Mouse (Mus musculus) thymus, adult 18-20 months (tissue): ENCODE data around the gene Flnc.

Experiments
- DNase-seq, 2 experiments: peaks; one replicate each; pipeline ENCODE4 v3.0.0; 2022; ENCODE audit warnings: mixed read lengths in 2 of 2

Gene Flnc

DNA sequence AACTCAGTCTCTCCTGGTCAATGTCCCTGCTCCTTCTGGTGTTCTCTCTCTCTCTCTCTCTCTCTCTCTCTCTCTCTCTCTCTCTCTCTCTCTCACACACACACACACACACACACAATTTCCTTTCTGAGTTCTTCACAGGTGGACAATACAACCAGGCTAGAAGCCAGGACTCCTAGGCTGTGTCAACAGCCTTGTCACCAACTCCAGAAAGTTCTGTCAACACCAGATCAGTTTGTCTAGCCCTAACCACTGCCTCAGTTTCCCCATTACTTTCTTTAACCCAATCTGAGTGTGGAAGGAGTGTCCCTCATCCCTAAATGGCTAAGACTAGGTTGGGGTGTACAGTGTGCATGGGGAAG is 399 bp upstream of the Flnc start:
- DNase-seq, result no peak

GRCm38 (mm10) chr6:29433804-29434795 is 1.0 kb downstream of the Flnc start:
- no peak for DNase-seq

GRCm38 (mm10) chr6:29434911-29435691 is 2.0 kb downstream of the Flnc start:
- no peak for DNase-seq

DNA sequence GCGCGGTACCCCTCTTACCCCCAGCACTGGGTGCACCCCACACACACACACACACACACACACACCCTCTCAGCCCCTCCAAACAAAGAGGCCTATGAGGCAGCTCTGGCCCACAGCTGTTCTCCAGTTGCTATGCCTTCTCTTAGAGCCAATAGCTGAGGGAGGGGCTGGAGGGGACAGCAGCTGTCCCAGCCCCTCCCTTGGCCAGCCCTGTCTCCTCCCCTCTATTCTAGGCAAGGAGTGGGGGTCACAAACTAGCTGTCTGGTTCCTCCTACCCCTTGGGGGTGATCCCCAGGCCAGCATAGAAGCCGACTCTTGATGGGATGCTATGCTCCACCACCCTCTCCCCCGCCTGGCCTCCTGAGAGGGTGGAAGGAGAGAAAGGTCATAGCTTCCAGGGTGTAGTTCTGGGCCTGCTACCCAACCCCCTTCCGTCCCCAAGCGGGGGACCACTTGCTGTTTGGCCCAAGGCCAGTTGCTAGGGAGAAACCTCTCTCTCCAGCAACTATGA is 2.9 kb downstream of the Flnc start:
- DNase-seq, result no peak

DNA sequence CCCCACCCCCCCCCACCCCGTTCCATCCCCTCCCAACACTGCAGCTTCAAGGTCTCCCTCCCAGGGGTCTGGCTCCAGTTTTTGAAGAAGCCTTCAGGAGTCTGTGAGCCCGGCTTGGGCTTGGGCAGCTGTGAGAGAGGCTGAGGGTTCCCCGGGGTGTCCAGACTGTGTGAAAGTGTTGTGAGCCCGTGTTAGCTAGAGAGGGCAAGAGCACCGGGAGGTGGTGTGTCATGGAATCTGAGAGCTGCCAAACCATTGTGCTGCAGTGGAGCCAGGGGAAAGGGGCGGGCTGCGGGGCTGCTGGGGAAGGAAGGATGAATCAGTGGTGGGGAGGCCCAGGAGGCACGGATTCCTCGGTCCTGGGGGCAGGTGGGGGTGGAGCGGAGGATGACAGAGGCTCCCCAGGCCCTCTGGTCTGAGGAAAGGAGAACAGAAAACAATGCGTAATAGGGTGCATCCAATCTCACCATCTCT is 3.4 kb downstream of the Flnc start:
- DNase-seq, result no peak

GRCm38 (mm10) chr6:29439251-29439650 is 6.2 kb downstream of the Flnc start:
- DNase-seq, result no peak

DNA sequence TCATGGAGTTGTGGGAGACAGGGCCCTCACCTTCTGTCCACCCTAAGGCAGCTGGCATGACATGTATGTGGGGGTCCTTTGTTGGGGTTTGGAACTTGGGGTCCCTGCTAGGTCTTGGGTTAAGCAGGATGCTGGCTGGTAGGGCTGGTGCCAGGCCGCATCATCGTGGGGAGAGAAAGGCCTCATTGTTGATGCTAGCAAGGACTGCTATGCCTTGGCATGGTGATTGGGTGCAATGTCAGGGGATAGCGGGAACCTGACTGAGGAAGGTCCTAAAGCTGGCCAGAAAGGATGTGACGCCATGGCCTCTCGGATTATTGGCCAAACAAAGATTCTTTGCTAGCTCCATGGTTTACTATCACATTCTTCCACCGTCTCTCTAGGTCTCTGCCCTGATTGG is 6.7 kb downstream of the Flnc start:
- DNase-seq, result no peak

- no peak for DNase-seq
Observed at GRCm38 (mm10) chr6:29444773-29445172, 11.7 kb downstream of the Flnc start.

GRCm38 (mm10) chr6:29445354-29445753 is 12.3 kb downstream of the Flnc start:
- no peak for DNase-seq

DNA sequence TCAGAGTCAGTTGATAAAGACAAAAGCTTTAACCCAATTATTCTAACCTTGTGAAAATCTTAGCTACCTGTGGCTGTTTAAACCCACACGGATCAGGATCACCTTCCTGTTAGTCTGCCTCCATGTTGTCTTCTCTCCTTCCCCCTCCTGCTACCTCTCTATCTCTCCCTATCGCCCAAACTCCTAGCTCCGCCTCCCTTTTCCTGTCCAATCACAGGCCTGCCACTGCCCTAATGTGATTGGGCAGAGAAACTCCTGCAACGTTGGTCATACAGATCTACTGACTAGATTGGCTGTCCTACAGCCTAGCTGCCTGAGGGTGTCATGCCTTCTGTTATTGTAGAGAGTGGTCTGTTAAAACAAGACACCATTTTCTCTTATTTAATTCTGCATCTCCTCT is 16.8 kb downstream of the Flnc start:
- no peak for DNase-seq

DNA sequence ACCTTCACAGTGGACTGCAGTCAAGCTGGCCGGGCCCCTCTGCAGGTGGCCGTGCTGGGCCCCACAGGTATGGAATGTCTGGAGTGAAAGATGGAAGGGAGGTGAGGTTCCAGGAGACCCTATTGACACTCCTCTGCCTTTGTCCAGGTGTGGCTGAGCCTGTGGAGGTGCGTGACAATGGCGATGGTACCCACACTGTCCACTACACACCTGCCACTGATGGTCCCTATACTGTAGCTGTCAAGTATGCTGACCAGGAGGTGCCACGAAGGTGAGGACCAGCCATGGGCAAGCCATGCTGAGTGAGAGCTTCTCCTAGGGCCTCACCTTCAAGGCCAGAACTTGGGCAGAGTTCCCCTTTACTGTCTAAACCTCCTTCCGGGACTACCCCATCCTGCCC is 17.6 kb downstream of the Flnc start:
- no peak for DNase-seq

- no peak for DNase-seq
Observed at GRCm38 (mm10) chr6:29461502-29461901, 28.4 kb downstream of the Flnc start.

- no peak for DNase-seq
Observed at GRCm38 (mm10) chr6:29463388-29463787, 30.3 kb downstream of the Flnc start.

GRCm38 (mm10) chr6:29467583-29468354 is 34.7 kb downstream of the Flnc start, which contains the start of gene Atp6v1f:
Gene Atp6v1f, plus strand, starts transcription at chr6:29467718.
- peak; percentile 80 to 85 for DNase-seq

DNA sequence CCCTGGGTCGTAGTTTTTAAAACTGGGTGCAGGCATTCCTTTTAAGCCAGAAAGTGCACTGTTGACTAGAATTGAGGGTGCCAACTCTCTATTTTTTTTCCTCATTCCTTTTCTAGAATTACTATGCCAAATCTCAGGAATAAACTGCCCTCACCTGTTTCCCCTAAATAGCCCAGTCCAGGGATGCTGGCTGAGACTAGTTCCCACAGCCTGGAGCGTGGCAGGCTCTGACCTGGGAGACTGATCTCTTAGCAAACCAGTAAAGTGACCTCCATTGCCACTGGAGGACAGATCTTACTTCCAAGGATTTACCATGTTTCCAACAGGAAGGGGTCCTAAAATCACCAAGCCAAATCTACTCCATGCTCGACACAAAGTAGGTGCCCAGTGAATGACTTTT is 35.8 kb downstream of the Flnc start:
- no peak for DNase-seq

DNA sequence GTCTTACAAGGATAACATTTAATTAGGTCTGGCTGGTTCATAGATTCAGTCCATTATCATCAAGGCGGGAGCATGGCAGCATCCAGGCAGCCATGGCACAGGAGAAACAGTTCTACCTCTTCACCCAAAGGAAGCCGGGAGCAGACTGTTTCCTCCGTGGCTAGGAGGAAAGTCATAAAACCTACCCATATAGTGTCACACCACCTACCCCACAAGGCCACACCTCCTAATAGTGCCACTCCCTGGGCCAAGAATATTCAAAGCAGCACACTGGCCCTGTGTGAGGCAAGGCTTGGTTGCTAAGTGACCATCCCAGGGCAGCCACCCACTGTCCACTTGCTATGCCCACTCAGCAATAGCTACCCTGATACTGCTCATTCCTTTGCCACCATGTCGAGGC is 38.1 kb downstream of the Flnc start, which contains the start of gene Atp6v1fnb:
Gene Atp6v1fnb (plus strand): TSS at position 301 of the 400 bp plus-strand sequence.
- DNase-seq, result no peak

- peak; percentile 72 to 77 for DNase-seq
Observed at GRCm38 (mm10) chr6:29473941-29474691, 41.1 kb downstream of the Flnc start.

DNA sequence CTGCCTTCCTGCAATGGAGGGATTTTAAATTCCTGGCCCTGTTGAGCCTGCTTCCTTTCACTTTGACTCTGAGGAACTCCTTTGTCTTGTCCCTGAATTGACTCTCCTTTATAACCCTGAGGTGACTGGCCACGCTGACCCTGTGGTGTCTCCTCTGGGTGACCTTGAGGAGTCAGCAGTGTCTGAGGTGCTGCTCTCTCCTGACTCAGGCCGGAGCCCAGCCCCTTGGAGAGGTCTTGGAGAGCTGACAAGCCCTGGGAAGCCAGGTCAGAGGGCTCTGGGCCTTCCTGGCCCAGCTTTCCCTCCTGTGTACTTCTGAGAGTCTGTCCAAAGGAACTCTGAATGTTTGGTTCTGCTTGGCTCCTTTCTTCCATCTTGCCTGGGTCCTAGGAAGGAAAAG is 41.7 kb downstream of the Flnc start:
- DNase-seq, result no peak

DNA sequence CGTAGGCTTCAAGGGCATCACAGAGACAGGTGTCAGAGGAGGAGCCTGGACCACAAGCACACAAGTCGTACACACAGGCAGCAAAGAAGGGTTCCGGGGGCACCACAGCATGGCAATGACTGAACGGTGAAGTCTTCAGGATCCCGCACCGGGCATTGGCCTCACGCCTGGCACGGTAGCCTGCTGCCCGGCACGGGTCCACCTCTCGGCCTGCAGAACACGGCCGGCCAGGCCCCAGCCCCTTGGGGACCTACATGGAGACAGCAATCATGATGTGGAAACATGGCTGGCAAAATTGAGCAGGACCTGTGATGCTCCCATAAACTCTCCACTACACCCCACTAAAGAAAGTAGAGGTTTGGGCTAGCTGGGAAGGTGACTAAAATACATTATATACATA is 49.6 kb downstream of the Flnc start:
- no peak for DNase-seq

GRCm38 (mm10) chr6:29484716-29485559 is 51.9 kb downstream of the Flnc start:
- DNase-seq, result peak; percentile 41 to 44

- DNase-seq, result no peak
Observed at GRCm38 (mm10) chr6:29485951-29486350, 52.9 kb downstream of the Flnc start.
